Mouse (Mus musculus) adrenal gland, postnatal 10 days (tissue): ENCODE measurements around the gene Olfr157. TPM values are rescaled to one million over a fixed set of nuclear protein-coding genes. Genes with fewer than 3 reads are reported as not detected.
A peak's percentile ranks its signal among the peaks of the same experiment; 100 is the strongest.

ENCODE experiments used
- DNase-seq: peaks from one replicate; pipeline ENCODE4 v3.0.0; 2021; ENCODE audit warnings: mixed read lengths
- long read RNA-seq, 2 experiments: library from polyadenylated mRNA; stranded (forward); transcript quantifications; one replicate each; pipeline ENCODE4 v2.0.0; 2021
- total RNA-seq, 2 experiments: library from RNA; stranded (reverse); gene quantifications; 2 replicates each; pipeline ENCODE4 v1.2.3; 2021

The Olfr157 gene
- total RNA-seq: not detected
- long read RNA-seq, experiment 1: 0 reads
- long read RNA-seq, experiment 2: 0 reads

DNA sequence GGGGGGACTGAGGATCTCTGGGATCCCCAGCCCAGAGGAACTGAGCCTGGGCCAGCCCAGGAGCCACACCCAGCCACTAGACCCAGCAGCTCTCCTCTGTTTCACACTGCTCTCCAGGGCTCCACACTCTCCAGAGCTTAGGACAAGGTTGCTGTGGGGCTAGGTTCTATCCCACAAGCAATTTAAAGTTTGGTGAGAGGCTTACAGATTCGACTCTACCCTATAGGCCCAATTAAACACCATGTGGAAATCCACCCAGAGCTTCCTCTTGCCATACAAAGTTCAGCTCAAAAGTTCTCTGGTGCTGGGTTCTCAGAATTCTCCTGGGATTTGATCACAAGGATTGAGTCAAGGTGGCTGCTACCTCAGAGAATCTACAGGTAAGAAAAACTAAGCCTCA lies at the start of gene Olfr157:
Olfr157 (minus strand) TSS at position 101 of the 400 bp plus-strand sequence.
- no peak for DNase-seq

DNA sequence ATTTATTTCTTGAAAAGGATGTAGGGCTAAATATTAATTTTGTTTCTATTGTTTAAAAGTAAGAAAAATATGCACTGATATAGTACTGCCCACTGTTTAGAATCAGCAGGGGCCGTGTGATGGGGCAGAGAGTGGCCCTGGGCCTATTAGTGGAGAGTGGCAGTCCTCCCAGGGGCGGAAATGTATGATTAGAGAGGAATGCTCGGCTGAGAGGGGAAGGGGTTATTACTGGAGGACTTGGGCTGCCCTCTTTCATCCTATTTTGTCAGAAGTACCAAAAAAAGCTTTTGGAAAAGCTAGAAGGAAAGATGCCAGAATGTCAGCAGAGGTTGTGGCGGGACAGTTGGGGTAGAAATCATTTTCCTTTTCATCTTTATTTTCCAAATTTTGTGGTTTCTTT lies 44.2 kb upstream of the Olfr157 start:
- no peak for DNase-seq

DNA sequence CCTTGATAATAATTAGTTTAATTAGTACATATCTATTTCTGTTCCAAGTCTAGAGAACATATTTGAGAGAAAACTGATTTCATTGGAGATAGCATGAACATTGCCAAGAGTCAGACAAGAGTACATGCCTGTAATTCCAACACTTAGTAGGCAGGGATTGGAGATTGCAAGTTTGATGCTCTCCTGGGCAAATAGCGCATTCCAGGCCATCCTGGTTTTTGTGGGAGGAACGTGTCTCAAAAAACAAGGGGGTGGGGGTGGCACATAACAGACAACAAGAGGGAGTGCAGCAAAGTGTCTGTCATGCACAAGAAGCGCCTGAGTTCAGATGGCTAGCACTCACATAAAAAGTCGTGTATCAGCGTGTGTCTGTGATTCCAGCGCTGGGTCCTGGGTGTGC lies 39.6 kb upstream of the Olfr157 start:
- no peak for DNase-seq

GRCm38 (mm10) chr4:43878121-43878776 lies 38.2 kb upstream of the Olfr157 start:
- DNase-seq: no peak

DNA sequence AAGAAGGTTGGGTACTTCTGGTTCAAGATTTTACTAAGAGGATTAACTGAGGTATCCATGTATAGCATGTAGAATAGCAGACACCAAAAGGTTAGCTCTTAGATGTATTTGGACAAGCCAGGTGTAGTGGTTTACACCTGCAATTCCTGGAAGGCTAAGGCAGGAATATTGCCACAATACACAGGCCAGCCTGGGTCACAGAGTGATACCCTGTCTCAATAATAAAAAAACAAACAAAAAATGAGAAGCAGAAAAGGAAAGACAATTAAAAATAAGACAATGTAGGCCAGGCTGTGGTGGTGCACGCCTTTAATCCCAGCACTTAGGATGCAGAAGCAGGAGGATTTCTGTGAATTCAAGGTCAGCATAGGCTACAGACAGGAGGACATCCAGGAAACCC lies 37.2 kb upstream of the Olfr157 start:
- no peak for DNase-seq

GRCm38 (mm10) chr4:43875919-43876411 lies 36.0 kb upstream of the Olfr157 start:
- peak; percentile 27 for DNase-seq

- peak; percentile 93 for DNase-seq
Observed at GRCm38 (mm10) chr4:43875160-43875918, 35.3 kb upstream of the Olfr157 start, which contains the start of gene Reck. Gene Reck, plus strand, starts transcription at chr4:43875530.

DNA sequence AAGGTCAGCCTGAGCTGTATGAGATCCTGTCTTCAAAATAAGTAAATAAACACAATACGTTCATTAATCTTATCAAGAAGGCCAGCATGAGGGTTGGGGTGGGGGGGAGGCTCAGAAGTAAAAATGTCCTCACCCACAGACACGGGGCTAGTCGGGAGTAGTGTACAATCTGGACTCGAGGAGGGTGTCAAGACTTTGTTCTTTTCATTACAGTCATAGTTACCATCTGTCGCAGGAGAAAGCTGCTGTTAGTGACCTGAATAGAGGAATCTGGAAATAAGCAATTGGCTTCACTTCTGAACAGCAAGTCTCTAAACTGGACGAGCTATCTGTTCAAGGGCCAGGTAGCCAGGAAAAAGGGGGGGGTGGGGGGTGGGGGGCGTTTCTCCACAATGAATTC lies 34.5 kb upstream of the Olfr157 start:
- no peak for DNase-seq

DNA sequence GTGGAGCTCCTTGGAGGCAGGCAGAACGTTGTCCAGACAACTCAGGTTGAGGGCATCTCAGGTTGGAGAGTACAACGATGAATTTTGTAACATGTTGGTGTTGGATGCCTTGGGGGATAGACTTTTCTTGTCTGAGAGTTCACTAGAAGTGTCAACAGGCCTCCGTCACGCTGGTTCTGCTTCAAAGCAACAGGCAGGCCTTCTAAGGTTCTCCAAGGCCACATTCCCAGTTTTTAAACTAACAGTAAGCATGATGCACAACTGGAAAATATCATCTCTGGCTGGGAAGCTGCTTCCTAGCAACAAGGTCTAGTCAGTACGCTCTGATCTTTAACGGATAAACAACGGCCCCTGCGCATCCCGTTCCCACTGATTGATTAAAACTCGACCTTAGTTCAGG lies 29.8 kb upstream of the Olfr157 start:
- no peak for DNase-seq

- no peak for DNase-seq
Observed at GRCm38 (mm10) chr4:43863298-43863697, 23.3 kb upstream of the Olfr157 start.

DNA sequence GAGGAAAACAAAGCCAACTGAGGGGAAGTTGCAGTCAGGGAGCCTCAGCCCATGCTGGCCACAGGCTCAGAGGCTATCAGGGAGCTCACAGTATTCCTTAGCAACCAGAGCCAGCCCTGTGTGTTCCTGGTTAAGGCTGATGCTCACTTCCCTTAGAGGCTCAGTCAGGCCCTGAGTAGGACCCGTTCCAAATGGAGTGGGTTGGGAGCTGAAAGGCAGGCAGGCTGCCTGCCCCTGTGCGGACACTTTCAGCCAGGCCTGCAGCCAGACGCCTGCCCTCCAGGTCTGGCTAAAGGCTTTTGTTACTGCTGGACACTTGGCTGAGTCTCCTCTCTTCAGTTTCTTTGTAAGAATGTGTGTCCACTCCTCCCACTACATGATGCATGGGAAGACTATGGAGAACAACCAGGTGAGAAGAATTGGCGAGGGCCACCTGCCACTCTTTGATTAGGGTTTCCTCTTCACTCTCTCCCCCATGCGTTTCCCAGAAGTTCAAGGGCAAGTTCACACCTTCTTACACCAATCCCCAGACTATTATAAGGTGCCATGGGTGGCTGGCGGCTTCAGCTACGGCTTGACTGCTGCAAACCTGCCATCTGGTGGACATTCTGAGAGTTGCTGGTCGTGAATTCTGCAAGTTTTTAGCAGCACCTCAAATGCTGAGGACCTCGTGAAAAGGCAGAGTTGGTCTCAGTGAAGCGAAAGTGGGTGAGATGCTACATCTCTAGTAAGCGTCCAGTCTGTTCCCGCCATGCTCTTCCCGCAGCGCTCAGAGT lies 20.9 kb upstream of the Olfr157 start:
- peak; percentile 77 for DNase-seq

- DNase-seq: no peak
Observed at GRCm38 (mm10) chr4:43859886-43860285, 19.9 kb upstream of the Olfr157 start.

GRCm38 (mm10) chr4:43854101-43854500 lies 14.1 kb upstream of the Olfr157 start:
- DNase-seq: no peak

DNA sequence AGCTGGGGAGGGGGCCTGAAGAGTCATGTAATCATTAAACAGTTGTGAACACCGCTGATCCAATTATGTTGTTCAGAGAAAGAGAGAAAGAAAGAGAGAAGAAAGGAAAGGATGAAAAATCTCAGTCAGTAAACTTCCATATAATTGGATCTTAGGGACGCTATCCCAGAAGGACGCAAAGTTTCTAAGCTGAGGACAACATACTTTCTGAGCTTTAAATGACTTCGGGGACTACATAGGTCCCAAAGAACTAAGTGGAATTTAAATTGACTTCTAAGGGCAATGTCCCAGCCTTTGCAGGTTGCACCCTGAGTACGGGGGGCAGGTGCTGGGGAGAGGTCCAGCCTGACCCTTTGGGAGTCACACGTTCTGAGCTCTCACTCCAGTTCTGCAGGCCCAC lies 11.3 kb upstream of the Olfr157 start, which contains the start of gene Olfr155:
Olfr155 (plus strand) TSS at position 301 of the 400 bp plus-strand sequence.
- no peak for DNase-seq

GRCm38 (mm10) chr4:43838326-43838725 lies 1.7 kb downstream of the Olfr157 start:
- no peak for DNase-seq

- no peak for DNase-seq
Observed at GRCm38 (mm10) chr4:43834749-43835148, 5.3 kb downstream of the Olfr157 start.

DNA sequence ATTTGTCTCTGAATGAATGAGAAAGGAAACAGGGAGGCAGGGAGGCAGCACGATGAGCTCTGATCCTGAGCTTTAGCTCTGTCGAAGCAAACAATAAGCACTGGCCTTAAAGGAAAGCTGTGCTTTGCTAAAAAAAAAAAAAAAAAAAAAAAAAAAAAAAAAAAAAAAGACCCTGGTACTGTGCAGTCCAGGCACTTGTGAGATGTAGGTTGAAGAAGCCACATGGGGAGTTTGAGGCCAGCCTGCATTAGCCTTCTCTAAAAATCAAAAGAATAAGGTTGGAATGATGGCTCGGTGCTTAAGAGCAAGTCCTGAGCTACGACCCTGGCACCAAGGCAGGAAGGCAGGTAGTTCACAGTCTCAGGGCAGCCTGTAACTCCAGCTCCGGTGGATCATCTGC lies 6.2 kb downstream of the Olfr157 start:
- DNase-seq: no peak

DNA sequence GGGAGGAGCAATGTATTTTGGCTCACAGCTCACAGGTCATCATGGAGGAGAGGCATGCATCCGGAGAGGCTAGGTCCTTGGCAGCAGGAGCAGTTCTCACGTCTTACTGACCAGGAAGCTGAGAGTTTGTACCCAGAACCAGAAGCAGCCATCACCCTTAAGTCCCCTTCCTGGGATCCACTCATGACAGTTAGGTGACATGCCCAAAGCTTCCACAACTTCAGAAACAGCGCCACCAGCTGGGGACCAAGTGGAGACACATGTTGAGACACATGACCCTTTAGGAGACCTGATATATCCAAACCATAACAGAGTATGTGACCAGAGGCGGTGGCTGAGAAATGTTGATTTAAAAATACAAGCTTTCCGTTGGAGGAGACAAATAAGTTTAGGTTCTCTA lies 8.0 kb downstream of the Olfr157 start:
- DNase-seq: no peak

DNA sequence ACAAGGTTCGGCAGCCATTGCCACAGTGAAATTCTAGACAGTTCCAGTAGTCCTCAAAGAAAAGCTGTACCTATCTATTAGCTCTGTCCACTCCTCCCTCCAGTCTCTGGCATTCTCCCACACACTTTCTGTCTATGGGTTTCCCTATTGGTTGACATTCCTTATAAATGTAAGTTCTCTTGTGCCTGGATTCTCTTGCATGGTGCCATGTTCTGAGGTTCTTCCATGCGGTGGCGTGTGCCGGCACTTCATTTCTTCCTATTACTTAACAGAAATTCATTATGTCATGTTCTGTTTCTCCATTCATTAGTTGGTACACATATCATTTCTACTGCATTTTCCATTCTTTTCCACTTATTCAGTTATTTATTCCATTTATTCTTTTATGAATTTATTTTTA lies 11.2 kb downstream of the Olfr157 start:
- no peak for DNase-seq

DNA sequence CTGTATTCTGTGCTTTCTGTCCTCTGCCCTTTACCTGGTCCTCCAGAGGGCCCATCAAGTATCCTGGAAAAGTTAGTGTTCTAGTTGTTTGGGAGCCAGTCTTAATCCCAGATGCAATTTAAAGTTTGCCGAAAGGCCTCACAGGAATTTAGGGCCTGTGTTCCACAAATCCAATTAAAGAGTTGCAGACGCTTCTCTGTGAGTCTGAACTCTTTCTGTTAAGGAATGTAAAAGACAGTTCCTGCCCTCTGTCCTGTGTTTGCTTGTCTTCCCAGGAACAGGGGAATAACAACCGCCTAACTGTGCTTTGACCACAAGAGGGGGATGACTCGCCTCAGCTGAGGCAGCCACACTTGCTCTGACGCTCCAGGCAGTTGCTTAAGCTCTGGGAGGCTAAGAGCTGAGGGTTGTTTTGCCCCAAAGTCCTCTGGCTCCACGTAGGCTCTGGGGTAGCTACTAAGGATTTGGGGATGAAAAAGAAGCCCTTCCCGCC lies 16.1 kb downstream of the Olfr157 start, which contains the start of gene Olfr156:
Olfr156 (minus strand) TSS at position 51 of the 493 bp plus-strand sequence.
- peak; percentile 34 for DNase-seq

- no peak for DNase-seq
Observed at GRCm38 (mm10) chr4:43822896-43823550, 17.0 kb downstream of the Olfr157 start.

- DNase-seq: peak; percentile 35
Observed at GRCm38 (mm10) chr4:43798936-43799335, 41.1 kb downstream of the Olfr157 start.
